8 mouse cellular contexts compared by ENCODE assay signal in the genomic region with DNA sequence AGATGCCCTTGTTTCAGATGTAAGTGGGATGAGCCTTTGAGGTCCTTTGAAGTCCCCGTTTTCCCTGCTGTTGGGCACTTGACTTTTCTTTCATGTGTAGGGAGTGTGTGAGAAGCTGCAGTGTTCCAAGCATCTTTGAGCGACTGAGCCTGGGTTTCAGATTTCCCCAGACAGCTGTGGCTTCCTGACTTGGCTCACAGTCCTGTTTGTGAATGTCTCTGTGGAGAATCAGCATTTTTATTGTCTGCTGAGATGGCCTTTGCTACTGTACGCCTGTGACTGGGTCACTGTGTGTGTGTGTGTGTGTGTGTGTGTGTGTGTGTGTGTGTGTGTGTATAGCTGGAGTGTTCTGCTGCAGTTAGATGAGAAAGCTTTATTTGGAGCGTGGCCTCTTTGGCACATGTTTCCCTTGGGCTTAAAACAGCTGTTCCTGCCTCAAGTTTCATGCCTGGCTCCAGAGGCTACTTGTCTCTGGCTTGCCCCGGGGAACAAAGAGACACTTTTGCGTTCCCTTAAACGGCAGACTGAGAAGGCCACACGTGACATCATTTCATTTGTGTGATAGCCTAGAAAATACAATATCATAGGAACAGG. TPM values are rescaled to one million over a fixed set of nuclear protein-coding genes. Genes with fewer than 3 reads are reported as not detected.
DNase-seq lines count a peak whose midpoint lies in the region; ATAC-seq and TF ChIP-seq lines count a peak whose summit lies in the region.

No protein-coding gene starts in this region.

- peak overlapping the region; percentile 77 for H3K27ac ChIP-seq in gastrocnemius, adult 2 months
- H3K27ac ChIP-seq in hindbrain, embryonic 15.5 days (replicated peaks): 0 out of 2 replicates have a peak overlapping the region, but pooled peaks have one; percentile 10
- peak overlapping the region; percentile 43; the same call in 1 of the 2 replicates for H3K27ac ChIP-seq in liver, embryonic 11.5 days (ENCODE audit: low read depth, low read length)

- intact Hi-C loops in gastrocnemius, adult 2 months (cut with DNase I): no loop called here

- 0 out of 2 replicates have a peak, but pooled peaks cover 5% of the 10 kb centered on the region for H3K9me3 ChIP-seq in hindbrain, embryonic 15.5 days
- H3K9me3 ChIP-seq in liver, embryonic 11.5 days (ENCODE audit: control insufficient read depth, low read length): peaks cover 6% of the 10 kb centered on the region

- no peaks in the 10 kb centered on the region for H3K27me3 ChIP-seq in hindbrain, embryonic 15.5 days
- H3K27me3 ChIP-seq in liver, embryonic 11.5 days (replicated peaks; ENCODE audit: control insufficient read depth, insufficient read depth, low read length): no peaks in the 10 kb centered on the region

- WGBS in hindbrain, embryonic 15.5 days: 45% methylated on average over 8 of the region's 8 CpGs
- WGBS in liver, embryonic 11.5 days: 58% methylated on average over 8 of the region's 8 CpGs

- no peak overlapping the region for H3K4me2 ChIP-seq in hindbrain, embryonic 15.5 days
- H3K4me2 ChIP-seq in liver, embryonic 11.5 days: no peak overlapping the region

- TF ChIP-seq CTCF in gastrocnemius, adult 2 months (IDR thresholded peaks at IDR 0.05): no peak

- H3K4me1 ChIP-seq in hindbrain, embryonic 15.5 days (replicated peaks): no peaks in the 10 kb centered on the region; the same call in 1 of the 2 replicates
- H3K4me1 ChIP-seq in liver, embryonic 11.5 days (replicated peaks; ENCODE audit: control insufficient read depth, insufficient read depth, low read length): peaks cover 4% of the 10 kb centered on the region; the same call in 1 of the 2 replicates

- H3K9ac ChIP-seq in hindbrain, embryonic 15.5 days: no peak overlapping the region
- H3K9ac ChIP-seq in liver, embryonic 11.5 days (ENCODE audit: low read depth, low read length): no peak overlapping the region

- peaks cover 60% of the 10 kb centered on the region for H3K36me3 ChIP-seq in hindbrain, embryonic 15.5 days
- peaks cover 5% of the 10 kb centered on the region; the same call in 1 of the 2 replicates for H3K36me3 ChIP-seq in liver, embryonic 11.5 days (ENCODE audit: control insufficient read depth, insufficient read depth, low read length)

- DNase-seq in urinary bladder, postnatal 14 days (ENCODE audit: low spot score): peak; percentile 46
- DNase-seq in urinary bladder, adult 18-20 months (ENCODE audit: low spot score in 2 of 2): no peak
- DNase-seq in gastrocnemius, adult 2 months: peak; percentile 80
- no peak for DNase-seq in liver, embryonic 11.5 days (ENCODE audit: low spot score)
- no peak for DNase-seq in layer of hippocampus, postnatal 25 days (ENCODE audit: extremely low spot score in 1 of 2, low spot score in 1 of 2)
- no peak for DNase-seq in urinary bladder, postnatal 25 days (ENCODE audit: low spot score)

- ATAC-seq in hindbrain, embryonic 15.5 days (ENCODE audit: low FRiP score, low read depth): no peak
- ATAC-seq in liver, embryonic 11.5 days (replicated peaks; ENCODE audit: low FRiP score): no peak
- no peak for ATAC-seq in granulocyte monocyte progenitor cell, adult 5-6 weeks (replicated peaks; ENCODE audit: poor library complexity, severe bottlenecking)

- peak overlapping the region; percentile 21 for H3K4me3 ChIP-seq in gastrocnemius, adult 2 months
- no peak overlapping the region for H3K4me3 ChIP-seq in hindbrain, embryonic 15.5 days
- H3K4me3 ChIP-seq in liver, embryonic 11.5 days (ENCODE audit: low read depth, low read length): no peak overlapping the region

RNA-seq across cellular contexts. Expression of a gene that starts 23.9 kb away (rescaled TPM):
- 10 to 100 TPM; 10.2 to 14.1 TPM for total RNA-seq in gastrocnemius, adult 2 months (2021)
- polyA plus RNA-seq in hindbrain, embryonic 15.5 days (2015; fragmentation: Nextera tagmentation; extraction: Ambion mirVana): 29.4 and 29.9 TPM in 2 replicates
- polyA plus RNA-seq in liver, embryonic 11.5 days (2014; fragmentation: Nextera tagmentation; extraction: Ambion mirVana): 37.0 and 37.6 TPM in 2 replicates
- total RNA-seq in granulocyte monocyte progenitor cell, adult 5-6 weeks (2014; fragmentation: Nextera tagmentation): 74.0 and 110 TPM in 2 replicates
- total RNA-seq in granulocyte monocyte progenitor cell, adult 5-6 weeks (2017): 172 and 330 TPM in 2 replicates
- 10 to 100 TPM; 29.2 to 29.9 TPM for total RNA-seq in layer of hippocampus, postnatal 25 days (2021)

Comparison
In these comparisons a context has a peak if more than half of its experiments do, and no peak if none do; other contexts are left out.
1. DNase-seq: peak in urinary bladder, postnatal 14 days (single experiment) and gastrocnemius, adult 2 months (single experiment); none in urinary bladder, adult 18-20 months (0 of 2), liver, embryonic 11.5 days (single experiment), layer of hippocampus, postnatal 25 days (0 of 2) and urinary bladder, postnatal 25 days (single experiment).
2. H3K27ac ChIP-seq: peak in every context shown above with its lines; median percentile 77 in gastrocnemius, adult 2 months; 43 in liver, embryonic 11.5 days; 10 in hindbrain, embryonic 15.5 days.